Mouse (Mus musculus): ENCODE results near the gene Acat3.

Acat3 gene

GRCm38 (mm10) chr17:12916588-12917380 lies 23.6 kb downstream of the Acat3 start:
- in situ Hi-C loops (cut with MboI, MseI): no loop called here

GRCm38 (mm10) chr17:12915881-12916583 lies 24.4 kb downstream of the Acat3 start, which contains the start of gene Mrpl18:
Gene Mrpl18 (minus strand): TSS chr17:12916345.
- in situ Hi-C loops (cut with MboI, MseI): no loop called here

GRCm38 (mm10) chr17:12915488-12915880 lies 24.9 kb downstream of the Acat3 start, which contains the start of gene Tcp1:
Gene Tcp1 (plus strand): TSS chr17:12915701.
- in situ Hi-C loops (cut with MboI, MseI): no loop called here

GRCm38 (mm10) chr17:12910391-12910790 lies 30.0 kb downstream of the Acat3 start:
- in situ Hi-C loops (cut with MboI, MseI): loop anchor here (5.0 kb wide), 1 partner anchor 77 kb away; no protein-coding TSS in a partner anchor

GRCm38 (mm10) chr17:12909361-12910280 lies 30.8 kb downstream of the Acat3 start, which contains the start of gene Pnldc1:
Gene Pnldc1 (minus strand): TSS chr17:12910230.
- in situ Hi-C loops (cut with MboI, MseI): loop anchor here (5.0 kb wide), 1 partner anchor 78 kb away; no protein-coding TSS in a partner anchor

GRCm38 (mm10) chr17:12906436-12906835 lies 34.0 kb downstream of the Acat3 start:
- in situ Hi-C loops (cut with MboI, MseI): no loop called here

GRCm38 (mm10) chr17:12905810-12906209 lies 34.6 kb downstream of the Acat3 start:
- in situ Hi-C loops (cut with MboI, MseI): no loop called here

- in situ Hi-C loops (cut with MboI, MseI): no loop called here
These were observed 36.1 kb downstream of the Acat3 start for GRCm38 (mm10) chr17:12904349-12904748.

- in situ Hi-C loops (cut with MboI, MseI): no loop called here
These were observed 36.7 kb downstream of the Acat3 start for GRCm38 (mm10) chr17:12903372-12904333.

GRCm38 (mm10) chr17:12902291-12902690 lies 38.1 kb downstream of the Acat3 start:
- in situ Hi-C loops (cut with MboI, MseI): no loop called here

- in situ Hi-C loops (cut with MboI, MseI): loop anchor here (25.0 kb wide), 1 partner anchor 439 kb away; no protein-coding TSS in a partner anchor
These were observed 41.8 kb downstream of the Acat3 start for GRCm38 (mm10) chr17:12898607-12899006.

- in situ Hi-C loops (cut with MboI, MseI): loop anchor here (25.0 kb wide), 1 partner anchor 440 kb away; no protein-coding TSS in a partner anchor
These were observed 42.7 kb downstream of the Acat3 start for GRCm38 (mm10) chr17:12897674-12898073.

- in situ Hi-C loops (cut with MboI, MseI): loop anchor here (25.0 kb wide), 1 partner anchor 445 kb away; no protein-coding TSS in a partner anchor
These were observed 48.4 kb downstream of the Acat3 start for GRCm38 (mm10) chr17:12892033-12892432.

GRCm38 (mm10) chr17:12891054-12891453 lies 49.3 kb downstream of the Acat3 start:
- in situ Hi-C loops (cut with MboI, MseI): loop anchor here (25.0 kb wide), 1 partner anchor 446 kb away; no protein-coding TSS in a partner anchor

GRCm38 (mm10) chr17:12887021-12887775 lies 53.2 kb downstream of the Acat3 start:
- in situ Hi-C loops (cut with MboI, MseI): loop anchor here (25.0 kb wide), 1 partner anchor 450 kb away; no protein-coding TSS in a partner anchor

GRCm38 (mm10) chr17:12886620-12887019 lies 53.8 kb downstream of the Acat3 start:
- in situ Hi-C loops (cut with MboI, MseI): loop anchor here (25.0 kb wide), 1 partner anchor 451 kb away; no protein-coding TSS in a partner anchor

GRCm38 (mm10) chr17:12881216-12881615 lies 59.2 kb downstream of the Acat3 start:
- in situ Hi-C loops (cut with MboI, MseI): loop anchor here (25.0 kb wide), 1 partner anchor 456 kb away; no protein-coding TSS in a partner anchor

- in situ Hi-C loops (cut with MboI, MseI): loop anchor here (25.0 kb wide), 1 partner anchor 457 kb away; no protein-coding TSS in a partner anchor
These were observed 60.2 kb downstream of the Acat3 start for GRCm38 (mm10) chr17:12880178-12880577.

- in situ Hi-C loops (cut with MboI, MseI): loop anchor here (5.0 to 25.0 kb wide), 3 partner anchors 87 to 1259 kb away; partner anchors contain the start of gene Acat2
These were observed 64.7 kb downstream of the Acat3 start, which contains the start of gene Mrgprh for GRCm38 (mm10) chr17:12875734-12876133. Gene Mrgprh (plus strand): TSS chr17:12876034.
